Mouse (Mus musculus) stomach, adult 2 months (tissue): Measurements from ENCODE around the gene Hddc2. TPM values are rescaled to one million over a fixed set of nuclear protein-coding genes. Genes with fewer than 3 reads are reported as not detected.

Source experiments
- polyA plus RNA-seq: library from polyadenylated mRNA; depleted of rRNA; stranded (reverse); fragments of >200 nt; gene quantifications from 2 replicates; pipeline ENCODE4 v1.2.3, GENCODE M21; 2012; rRNA removed

Gene Hddc2
- 1.5 and 1.8 TPM in 2 replicates for polyA plus RNA-seq

GRCm38 (mm10) chr10:31312865-31313848 lies at the start of gene Hddc2:
Gene Hddc2, plus strand, starts transcription at chr10:31313383.

Other genes with a start within 250 kb of the Hddc2 start
- gene Tpd52l1, start 132.6 kb downstream of the Hddc2 start, polyA plus RNA-seq: 2.4 and 3.2 TPM in 2 replicates